Mouse (Mus musculus): ENCODE results near the gene Nub1.

DNA sequence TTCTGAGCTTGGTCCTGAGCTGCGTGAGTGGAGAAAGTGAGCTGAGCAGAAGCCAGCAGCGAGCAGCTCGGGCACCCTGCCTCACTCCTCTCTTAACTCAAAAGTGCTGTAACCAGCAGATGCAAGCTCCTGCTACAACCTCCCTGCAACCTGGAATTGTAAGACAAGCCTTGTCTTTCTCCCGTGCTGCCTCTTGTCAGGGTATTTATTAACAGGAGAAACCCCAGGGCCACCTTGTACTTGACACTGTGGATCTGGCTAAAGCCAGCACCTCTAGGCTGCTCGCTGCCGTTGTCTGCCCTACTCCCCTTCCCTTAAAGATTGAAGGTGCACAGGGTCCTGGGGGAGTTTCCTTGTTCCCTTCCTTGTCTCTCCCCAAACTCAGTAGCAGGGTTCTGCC is 28.7 kb downstream of the Nub1 start:
- TF ChIP-seq CTCF (IDR thresholded peaks at IDR 0.05; ENCODE audit: low read depth, low read length) (no peak), POLR2A (IDR thresholded peaks at IDR 0.05; ENCODE audit: borderline replicate concordance, low read depth, low read length) (no peak)
